Mouse (Mus musculus) C2C12 (cell line): ENCODE measurements around the gene Arid5b. TPM values are rescaled to one million over a fixed set of nuclear protein-coding genes. Genes with fewer than 3 reads are reported as not detected.

ENCODE experiments used
- H3K27me3 ChIP-seq: one replicate; pipeline ENCODE4 v1.6.1; 2011; ENCODE audit not compliant: control insufficient read depth, insufficient read depth, insufficient read length
- H3K36me3 ChIP-seq: one replicate; pipeline ENCODE4 v1.6.1; 2011; ENCODE audit not compliant: control insufficient read depth, insufficient read depth
- H3K4me3 ChIP-seq: one replicate; pipeline ENCODE4 v1.5.1; 2011; ENCODE audit warnings: mild to moderate bottlenecking, control low read depth; ENCODE audit not compliant: poor library complexity, insufficient read depth, severe bottlenecking
- H3K79me2 ChIP-seq: one replicate; pipeline ENCODE4 v1.6.1; 2011; ENCODE audit not compliant: control insufficient read depth, insufficient read depth
- H3K79me3 ChIP-seq: one replicate; pipeline ENCODE4 v1.6.1; 2011; ENCODE audit warnings: low read depth, control low read depth
- H3ac ChIP-seq: one replicate; pipeline ENCODE3; 2011; ENCODE audit warnings: low read depth; ENCODE audit not compliant: control insufficient read depth, insufficient read length
- CEBPB ChIP-seq: IDR thresholded peaks from one replicate; pipeline ENCODE4 v1.6.1; 2011; ENCODE audit warnings: low read depth, mild to moderate bottlenecking, control low read depth, moderate library complexity
- CTCF ChIP-seq: IDR thresholded peaks from one replicate; pipeline ENCODE4 v1.5.1; 2011; ENCODE audit not compliant: control insufficient read depth, insufficient read depth, insufficient read length
- FOSL1 ChIP-seq: IDR thresholded peaks from one replicate; pipeline ENCODE4 v1.8.0; 2011; ENCODE audit warnings: mild to moderate bottlenecking, low read length; ENCODE audit not compliant: poor library complexity, insufficient read depth, severe bottlenecking
- MAX ChIP-seq: IDR thresholded peaks from one replicate; pipeline ENCODE4 v1.6.1; 2011; ENCODE audit warnings: mild to moderate bottlenecking, control low read depth
- MYOD1 ChIP-seq: IDR thresholded peaks from one replicate; pipeline ENCODE4 v1.6.1; 2011; ENCODE audit warnings: low read depth; ENCODE audit not compliant: control insufficient read depth, insufficient read length
- MYOG ChIP-seq: IDR thresholded peaks from one replicate; pipeline ENCODE4 v1.6.1; 2011; ENCODE audit not compliant: control insufficient read depth, insufficient read length; ENCODE audit errors: extremely low read depth
- USF1 ChIP-seq: IDR thresholded peaks from one replicate; pipeline ENCODE4 v1.6.1; 2011; ENCODE audit warnings: low read depth, mild to moderate bottlenecking, control low read depth, moderate library complexity
- long read RNA-seq, 2 experiments: library from polyadenylated mRNA; unstranded; transcript quantifications; one replicate each; pipeline ENCODE4 v2.0.0; 2019 to 2020
- polyA plus RNA-seq: library from polyadenylated mRNA; unstranded; fragments of >200 nt; fragmentation: generic; extraction: Trizol; gene quantifications from one replicate; pipeline ENCODE4 v1.2.1, GENCODE M21; 2012; ENCODE audit warnings: missing spikeins

The Arid5b gene
- polyA plus RNA-seq = 6.0 TPM
- long read RNA-seq, experiment 1, partial matches to known transcripts = 9 of 15 reads
- long read RNA-seq, experiment 1, other reads (novel, unspliced or antisense) = 6 of 15 reads
- long read RNA-seq, experiment 2, partial matches to known transcripts = 2 of 5 reads
- long read RNA-seq, experiment 2, other reads (novel, unspliced or antisense) = 3 of 5 reads

- H3K27me3 ChIP-seq = no peaks in the 10 kb centered on the region
- no peak for TF ChIP-seq CTCF
- no peak for TF ChIP-seq USF1
- peak; percentile 4 for TF ChIP-seq CEBPB
- peak within 1 kb of the TSS; percentile 68 for H3K4me3 ChIP-seq
- H3K79me2 ChIP-seq = peaks cover 46% of the 10 kb centered on the region
- peaks cover 11% of the 10 kb centered on the region for H3K36me3 ChIP-seq
- H3K79me3 ChIP-seq = peaks cover 22% of the 10 kb centered on the region
- H3ac ChIP-seq = peak within 1 kb of the TSS; percentile 40
Measured at GRCm38 (mm10) chr10:68278632-68279361, at the start of gene Arid5b. Gene Arid5b, minus strand, starts transcription at chr10:68278740.

DNA sequence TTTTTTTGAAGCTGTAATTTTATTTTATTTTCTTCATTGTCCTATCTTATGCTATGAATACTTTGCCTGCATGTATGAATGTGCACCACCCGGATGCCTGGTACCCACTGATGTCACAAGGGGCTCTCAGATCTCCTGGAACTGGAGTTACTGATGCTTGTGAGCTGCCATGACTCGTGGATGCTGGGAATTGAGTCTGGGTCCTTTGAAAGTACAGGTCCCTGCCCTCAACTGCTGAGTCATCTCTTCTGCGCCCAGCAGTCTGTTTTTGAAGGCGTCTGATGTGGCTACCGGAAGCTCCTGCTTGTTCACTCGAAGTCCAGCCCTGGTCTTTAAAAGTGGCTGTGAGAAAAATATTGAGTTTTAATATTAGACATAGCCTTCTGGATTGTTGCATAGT is 46.8 kb upstream of the Arid5b start:
- Histone ChIP-seq H3ac (no peak overlapping the region), H3K79me2 (no peaks in the 10 kb centered on the region), H3K27me3 (no peaks in the 10 kb centered on the region), H3K36me3 (no peaks in the 10 kb centered on the region), H3K79me3 (no peaks in the 10 kb centered on the region), H3K4me3 (no peak overlapping the region)
- no peak for TF ChIP-seq CEBPB
- TF ChIP-seq CTCF = no peak
- no peak for TF ChIP-seq FOSL1

DNA sequence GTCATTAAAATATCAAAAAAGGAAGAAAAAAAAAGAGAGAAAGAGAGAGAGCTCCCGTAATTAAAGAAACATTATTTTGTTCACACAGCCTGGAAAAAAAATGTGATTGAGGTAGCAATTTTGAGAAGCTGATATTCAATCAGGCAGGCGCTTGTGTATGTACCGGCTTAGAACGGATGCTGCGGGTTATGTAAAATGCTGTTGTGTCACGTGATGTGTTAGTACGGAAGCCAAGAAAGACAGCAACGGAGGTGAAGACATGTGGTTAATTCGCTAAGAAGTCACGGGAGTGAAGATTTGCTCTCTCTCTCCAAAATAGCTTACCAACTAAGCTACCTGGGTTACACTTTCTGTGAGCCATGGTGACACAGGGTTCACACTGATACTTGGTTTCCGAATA is 45.5 kb upstream of the Arid5b start:
- Histone ChIP-seq H3ac (no peak overlapping the region), H3K27me3 (no peaks in the 10 kb centered on the region), H3K36me3 (no peaks in the 10 kb centered on the region), H3K4me3 (no peak overlapping the region), H3K79me2 (no peaks in the 10 kb centered on the region), H3K79me3 (no peaks in the 10 kb centered on the region)
- TF ChIP-seq MYOD1 = no peak
- no peak for TF ChIP-seq CEBPB
- no peak for TF ChIP-seq CTCF
- TF ChIP-seq MYOG = no peak
- no peak for TF ChIP-seq FOSL1
- no peak for TF ChIP-seq USF1

DNA sequence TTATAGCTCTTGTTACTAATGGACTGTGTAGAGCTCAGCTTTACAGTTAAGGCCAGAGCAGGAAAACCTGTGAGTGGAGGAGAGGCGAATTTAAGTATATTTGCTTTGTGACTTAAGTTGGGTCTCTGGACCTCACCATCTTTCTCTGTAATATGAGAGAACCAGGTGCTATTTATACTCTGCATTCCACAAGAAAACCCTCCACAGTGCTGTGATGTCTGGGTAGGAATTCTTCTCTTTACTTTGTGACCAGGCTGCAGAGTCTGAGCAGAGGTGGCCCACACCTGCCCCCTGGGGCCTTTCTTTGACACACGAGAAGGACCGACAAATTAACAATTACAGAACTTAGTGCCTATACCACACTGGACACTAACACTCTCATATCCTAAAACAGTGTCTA is 44.6 kb upstream of the Arid5b start:
- no peaks in the 10 kb centered on the region for H3K79me3 ChIP-seq
- no peaks in the 10 kb centered on the region for H3K27me3 ChIP-seq
- no peak overlapping the region for H3K4me3 ChIP-seq
- H3ac ChIP-seq = no peak overlapping the region
- H3K36me3 ChIP-seq = no peaks in the 10 kb centered on the region
- no peaks in the 10 kb centered on the region for H3K79me2 ChIP-seq
- no peak for TF ChIP-seq CEBPB
- no peak for TF ChIP-seq MYOG
- no peak for TF ChIP-seq MAX
- no peak for TF ChIP-seq CTCF
- TF ChIP-seq USF1 = no peak
- no peak for TF ChIP-seq FOSL1
- TF ChIP-seq MYOD1 = no peak

DNA sequence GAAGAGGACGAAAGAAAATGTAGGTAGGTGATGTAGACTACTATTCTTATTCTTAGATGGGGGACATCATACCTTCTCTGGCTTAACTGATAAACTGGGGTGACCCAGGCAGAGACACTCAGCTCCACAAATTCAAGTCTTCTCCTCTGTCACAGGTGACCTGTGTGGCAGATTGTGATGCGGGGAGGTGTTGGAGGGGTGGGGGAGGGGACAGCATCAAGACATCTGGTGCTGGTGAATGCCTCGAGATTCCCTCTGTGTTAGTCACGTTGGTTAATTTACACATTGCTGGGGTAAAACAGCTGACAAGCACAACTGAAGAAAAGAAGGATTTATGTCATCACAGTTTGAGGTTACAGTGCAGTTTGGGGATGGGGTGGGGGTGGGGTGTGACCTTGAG is 42.4 kb upstream of the Arid5b start:
- no peaks in the 10 kb centered on the region for H3K79me2 ChIP-seq
- no peak for TF ChIP-seq MYOG
- no peak for TF ChIP-seq CEBPB
- TF ChIP-seq MYOD1 = peak; percentile 34
- no peak for TF ChIP-seq USF1
- TF ChIP-seq MAX = no peak
- no peak for TF ChIP-seq CTCF
- no peak for TF ChIP-seq FOSL1

DNA sequence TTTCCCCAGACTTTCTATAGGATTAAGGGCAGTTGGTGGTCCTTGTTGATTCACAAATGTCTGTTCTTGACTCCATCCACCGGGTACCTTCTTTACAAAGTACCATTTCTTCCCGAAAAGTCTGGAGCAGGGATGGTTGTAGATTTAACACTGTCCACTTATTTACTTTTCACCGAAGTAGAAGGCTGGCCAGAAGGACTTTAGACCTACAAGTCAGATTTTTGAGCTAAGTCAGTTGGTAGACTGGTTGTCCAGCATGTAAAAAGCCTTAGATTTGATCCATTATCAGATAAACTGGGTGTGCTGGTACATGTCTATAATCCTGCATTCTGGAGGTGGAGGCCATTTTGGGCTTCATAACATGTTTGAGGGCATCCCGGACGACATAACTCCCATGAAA is 42.0 kb upstream of the Arid5b start:
- Histone ChIP-seq H3ac (no peak overlapping the region), H3K36me3 (no peaks in the 10 kb centered on the region), H3K27me3 (no peaks in the 10 kb centered on the region), H3K4me3 (no peak overlapping the region), H3K79me2 (no peaks in the 10 kb centered on the region), H3K79me3 (no peaks in the 10 kb centered on the region)
- no peak for TF ChIP-seq CTCF
- TF ChIP-seq MYOD1 = no peak
- no peak for TF ChIP-seq USF1
- no peak for TF ChIP-seq MAX
- TF ChIP-seq FOSL1 = no peak
- TF ChIP-seq MYOG = no peak
- no peak for TF ChIP-seq CEBPB

More for the DNA sequence above, 42.4 kb upstream of the Arid5b start:
- no peak overlapping the region for H3K4me3 ChIP-seq
- no peaks in the 10 kb centered on the region for H3K79me3 ChIP-seq
- no peaks in the 10 kb centered on the region for H3K36me3 ChIP-seq
- H3ac ChIP-seq = no peak overlapping the region
- no peaks in the 10 kb centered on the region for H3K27me3 ChIP-seq
